Mouse (Mus musculus) splenic B cell, adult 2 months (primary cell): Measurements from ENCODE around the gene A830018L16Rik.
A peak's percentile ranks its signal among the peaks of the same experiment; 100 is the strongest.

ENCODE experiments used
- DNase-seq: peaks from one replicate; pipeline ENCODE4 v3.0.0-alpha.2; 2011; ENCODE audit warnings: low read depth, low spot score
- H3K27me3 ChIP-seq: 2 replicates; pipeline ENCODE4 v1.6.1; 2012; ENCODE audit warnings: mild to moderate bottlenecking, low read length, moderate library complexity, mixed read lengths; ENCODE audit not compliant: control insufficient read depth, poor library complexity, insufficient read depth, severe bottlenecking
- H3K36me3 ChIP-seq: 2 replicates; pipeline ENCODE4 v1.6.1; 2012; ENCODE audit warnings: mild to moderate bottlenecking, low read length, moderate library complexity, mixed read lengths; ENCODE audit not compliant: control insufficient read depth, poor library complexity, insufficient read depth, severe bottlenecking

Gene A830018L16Rik

DNA sequence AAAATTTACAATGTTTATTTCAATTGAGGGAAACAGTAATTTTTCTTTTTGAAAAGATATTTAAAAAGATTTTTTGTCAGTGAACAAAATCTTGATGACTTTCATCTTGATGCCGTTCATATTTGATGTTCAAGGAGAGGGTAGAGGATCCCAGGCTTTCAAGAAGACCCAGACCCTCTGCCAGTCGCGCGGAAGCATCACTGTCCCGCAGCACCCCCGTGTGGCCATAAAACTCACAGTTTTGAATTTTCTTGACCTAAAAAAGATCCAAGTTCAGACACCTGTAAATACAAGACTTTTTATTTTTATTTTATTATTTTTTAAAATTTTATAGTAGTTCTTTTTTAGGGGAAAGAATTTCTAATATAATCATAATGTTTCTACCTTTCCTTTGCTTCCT is 151.4 kb downstream of the A830018L16Rik start:
- no peaks in the 10 kb centered on the region for H3K36me3 ChIP-seq
- H3K27me3 ChIP-seq = no peaks in the 10 kb centered on the region
- DNase-seq = no peak

DNA sequence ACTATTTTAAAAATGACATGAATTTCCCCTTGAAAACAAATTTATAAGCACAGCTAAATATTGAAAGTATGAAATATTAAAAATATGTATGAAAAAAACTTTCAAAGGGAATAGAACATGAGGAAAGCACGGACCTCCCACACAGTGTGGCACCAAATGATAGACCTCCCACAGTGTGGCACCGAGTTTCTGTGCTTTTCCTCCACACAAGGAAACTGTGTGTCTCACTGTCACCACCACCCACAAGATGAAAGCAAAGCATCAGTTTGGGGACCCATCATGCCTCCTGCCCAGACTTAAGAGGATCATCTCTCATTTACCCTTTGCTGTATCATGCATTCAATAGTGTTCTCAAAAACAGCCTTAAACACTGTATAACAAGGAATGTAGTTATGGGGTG is 152.8 kb downstream of the A830018L16Rik start:
- DNase-seq = no peak
- H3K36me3 ChIP-seq = no peaks in the 10 kb centered on the region
- no peaks in the 10 kb centered on the region for H3K27me3 ChIP-seq

DNA sequence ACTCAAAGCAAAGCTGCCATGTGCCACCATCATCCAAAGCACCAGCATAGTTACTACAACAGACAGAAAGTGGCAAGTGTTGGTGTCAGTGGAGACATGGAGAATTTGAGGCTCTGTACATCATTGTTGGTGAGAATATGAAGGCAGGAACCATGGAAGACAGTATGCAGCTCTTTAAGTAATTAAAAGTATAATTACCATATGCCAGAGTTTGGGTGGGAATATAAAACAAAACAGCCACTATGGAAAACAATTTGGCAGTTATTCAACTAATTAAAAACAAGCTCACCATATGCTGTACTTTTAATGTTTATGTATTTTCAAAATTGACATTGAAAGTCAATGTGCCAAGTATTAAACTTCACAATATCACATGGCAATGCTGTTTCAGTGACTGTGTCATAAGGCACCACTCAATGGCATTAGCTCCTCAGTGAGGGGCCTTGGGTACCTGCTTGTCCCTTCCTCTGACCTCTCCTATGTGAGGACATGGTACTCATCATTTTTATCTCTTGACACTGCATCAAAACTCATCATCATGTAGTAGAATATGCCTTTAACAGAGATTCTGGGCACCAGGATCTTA is 153.5 kb downstream of the A830018L16Rik start:
- no peaks in the 10 kb centered on the region for H3K36me3 ChIP-seq
- no peak for DNase-seq

DNA sequence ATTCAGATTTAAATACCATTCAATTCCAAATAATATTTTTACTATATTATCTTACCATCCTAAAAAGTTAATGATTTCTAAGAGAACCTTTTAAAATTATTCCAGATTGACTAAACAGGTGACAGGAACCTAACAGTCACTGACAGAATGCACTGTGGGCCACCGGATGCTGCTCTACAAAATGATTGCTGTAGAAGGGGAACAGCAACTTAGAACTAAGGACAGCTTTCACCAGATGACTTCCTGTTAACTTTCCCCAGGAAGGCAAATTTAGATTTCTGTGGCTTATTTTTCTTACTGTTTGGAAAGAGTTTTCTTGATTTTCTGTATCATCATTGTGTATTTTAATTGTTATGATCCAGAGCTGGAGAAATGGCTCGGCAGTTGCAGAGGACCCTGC is 156.4 kb downstream of the A830018L16Rik start:
- no peak for DNase-seq
- H3K36me3 ChIP-seq = no peaks in the 10 kb centered on the region
- H3K27me3 ChIP-seq = no peaks in the 10 kb centered on the region

More for the DNA sequence above, 153.5 kb downstream of the A830018L16Rik start:
- H3K27me3 ChIP-seq = no peaks in the 10 kb centered on the region

DNA sequence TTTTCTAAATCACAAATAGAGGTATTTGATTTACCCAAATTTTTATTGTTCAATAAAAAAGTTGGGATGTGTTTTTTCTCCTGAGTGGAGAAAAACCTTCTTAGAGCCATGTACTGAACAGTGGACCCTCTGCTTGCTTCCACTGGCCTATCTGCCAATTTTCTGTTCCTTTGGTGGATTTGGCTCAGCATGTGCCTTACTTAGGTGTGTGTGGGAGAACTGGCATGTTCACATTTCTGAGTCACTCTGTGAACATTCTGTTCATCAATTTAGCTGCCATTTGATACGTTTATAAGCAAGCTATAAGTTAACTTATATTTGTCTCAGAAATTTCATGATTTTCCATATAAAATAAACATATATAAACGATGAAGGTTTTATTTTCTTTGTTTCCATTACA is 159.6 kb downstream of the A830018L16Rik start:
- Histone ChIP-seq H3K36me3 (no peaks in the 10 kb centered on the region), H3K27me3 (no peaks in the 10 kb centered on the region)
- no peak for DNase-seq

DNA sequence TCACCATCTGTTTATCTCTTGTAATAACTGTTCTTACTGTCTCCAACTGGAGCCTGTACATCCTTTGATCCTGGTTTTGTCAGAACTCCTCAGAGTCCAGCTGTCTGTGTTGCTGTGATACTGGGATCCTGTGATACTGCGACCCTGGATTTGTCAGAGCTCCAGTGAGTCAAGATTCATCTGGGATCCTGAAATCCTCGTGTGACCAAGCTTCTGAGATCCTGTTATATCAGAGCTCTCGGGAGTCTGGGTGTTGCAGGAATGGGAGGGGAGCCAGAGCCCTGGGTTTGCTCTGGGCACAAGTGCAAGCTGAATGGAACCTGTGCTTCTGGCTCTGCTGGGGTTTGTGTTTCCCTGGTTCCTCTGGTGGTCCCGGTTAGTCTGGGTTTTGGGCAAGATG is 166.1 kb downstream of the A830018L16Rik start:
- H3K27me3 ChIP-seq = no peaks in the 10 kb centered on the region
- no peak for DNase-seq
- H3K36me3 ChIP-seq = no peaks in the 10 kb centered on the region

DNA sequence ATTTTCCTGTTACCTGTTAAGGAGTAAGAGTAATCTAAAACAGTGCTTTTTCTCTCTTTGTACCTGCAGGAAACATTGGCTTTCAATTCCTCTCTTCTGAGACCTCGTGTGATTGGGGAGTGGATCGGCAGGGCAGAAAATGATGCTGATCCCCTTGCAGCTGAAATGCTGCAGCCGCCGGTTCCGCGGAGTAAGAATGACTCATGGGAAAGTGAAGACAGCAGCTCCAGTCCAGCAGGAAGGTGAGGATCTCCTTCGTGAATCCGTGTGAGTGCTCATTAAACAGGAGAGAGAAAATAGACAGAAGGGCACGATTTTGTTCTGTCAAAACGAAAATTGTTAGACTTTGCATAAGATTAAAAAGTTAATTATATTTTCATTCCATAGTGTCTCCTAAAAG is 174.4 kb downstream of the A830018L16Rik start:
- no peaks in the 10 kb centered on the region for H3K36me3 ChIP-seq
- no peaks in the 10 kb centered on the region for H3K27me3 ChIP-seq
- DNase-seq = no peak

DNA sequence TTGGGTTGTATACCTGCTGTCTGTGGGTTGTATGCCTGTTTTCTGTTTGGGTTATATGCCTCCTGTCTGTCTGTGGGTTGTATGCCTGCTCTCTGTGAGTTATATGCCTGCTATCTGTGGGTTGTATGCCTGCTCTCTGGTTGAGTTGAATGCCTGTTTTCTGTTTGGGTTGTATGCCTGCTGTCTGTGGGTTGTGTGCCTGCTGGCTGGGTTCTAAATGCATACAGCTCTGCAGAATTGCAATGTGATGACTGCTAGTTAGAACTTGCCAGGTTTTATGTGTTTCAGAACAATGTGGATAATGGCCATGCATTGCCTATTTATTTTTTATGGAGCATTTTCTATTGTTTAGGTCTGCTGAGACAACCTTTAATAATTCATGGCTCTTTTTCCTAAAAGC is 236.2 kb downstream of the A830018L16Rik start:
- H3K27me3 ChIP-seq = no peaks in the 10 kb centered on the region
- DNase-seq = no peak
- H3K36me3 ChIP-seq = no peaks in the 10 kb centered on the region

DNA sequence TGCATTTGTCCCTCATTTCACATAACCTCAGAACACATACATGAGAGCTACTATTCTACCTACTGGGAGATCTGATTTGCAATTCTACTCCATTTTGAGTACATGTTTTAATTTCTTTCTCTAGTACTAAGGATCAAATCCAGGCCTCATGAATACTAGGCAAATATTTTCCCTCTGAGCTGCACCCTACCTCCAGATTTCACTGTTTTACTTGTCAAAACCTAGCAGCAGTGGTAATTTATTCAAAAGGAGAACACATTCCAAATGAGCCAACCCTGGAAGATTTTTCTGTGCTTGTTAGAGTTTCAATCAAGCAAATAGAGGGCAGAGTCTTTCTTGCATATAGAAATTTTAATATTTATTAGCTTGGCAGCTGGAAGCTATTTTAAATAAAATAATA is 238.9 kb downstream of the A830018L16Rik start:
- Histone ChIP-seq H3K27me3 (no peaks in the 10 kb centered on the region), H3K36me3 (no peaks in the 10 kb centered on the region)
- DNase-seq = no peak

DNA sequence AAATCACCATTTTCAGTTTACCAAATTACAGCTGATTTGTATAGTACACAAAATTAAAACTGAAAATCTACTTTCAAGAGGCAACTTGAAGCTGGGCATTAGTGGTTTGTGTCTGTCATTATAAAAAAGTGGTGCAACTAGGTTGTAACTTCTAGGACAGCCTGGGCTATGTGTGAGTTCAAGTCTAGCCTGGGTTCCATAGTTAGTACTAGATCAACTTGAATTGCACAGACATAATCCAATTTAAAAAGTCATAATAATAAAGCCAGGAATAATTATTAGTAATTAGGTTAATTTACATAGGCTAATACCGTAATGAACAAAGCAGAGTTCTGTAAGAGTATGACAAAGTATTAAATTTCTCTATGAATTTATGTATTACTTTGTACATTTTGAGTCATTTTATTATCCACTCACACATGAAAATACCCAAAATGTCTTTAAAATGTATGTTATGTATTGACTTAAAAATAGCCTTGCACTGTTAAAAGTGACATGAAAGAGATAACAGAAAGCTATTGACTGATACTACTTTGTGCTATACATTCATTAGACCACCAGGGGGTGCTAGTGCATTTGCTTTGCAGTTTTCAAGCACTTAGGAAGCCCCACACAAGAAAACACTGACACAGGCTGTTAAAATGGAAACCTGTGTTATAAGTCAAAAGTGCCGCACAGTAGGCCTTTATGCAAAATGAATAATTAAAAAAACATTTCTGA is 243.6 kb downstream of the A830018L16Rik start:
- DNase-seq = peak; percentile 45
- H3K36me3 ChIP-seq = no peaks in the 10 kb centered on the region

DNA sequence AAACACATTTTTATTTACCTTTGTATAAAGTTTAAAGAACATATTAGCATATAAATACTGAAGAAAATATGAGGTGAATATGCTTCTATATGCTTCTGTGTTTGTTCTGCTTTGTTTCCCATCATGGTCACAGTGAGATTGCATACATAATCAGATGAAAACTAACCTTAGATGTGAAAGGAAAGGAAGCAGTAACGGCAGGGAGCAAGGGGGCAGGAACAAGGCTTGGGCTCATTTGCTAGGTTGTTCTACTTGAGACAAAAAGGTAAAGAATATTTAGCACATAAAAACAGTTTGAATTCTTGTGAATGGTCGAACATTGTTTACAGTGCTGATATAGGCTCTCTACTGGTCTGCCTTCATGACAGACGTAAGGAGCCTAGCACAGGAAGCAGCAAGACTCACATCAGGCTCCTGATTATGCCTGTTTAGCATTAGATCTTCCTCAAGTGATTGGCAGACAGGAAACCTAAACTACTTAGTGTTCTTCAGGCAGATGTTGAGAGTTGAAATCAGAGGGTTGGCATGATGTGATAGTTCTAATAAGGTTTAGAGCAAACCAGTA is 244.2 kb downstream of the A830018L16Rik start:
- Histone ChIP-seq H3K27me3 (no peaks in the 10 kb centered on the region), H3K36me3 (no peaks in the 10 kb centered on the region)
- DNase-seq = no peak

More for the DNA sequence above, 243.6 kb downstream of the A830018L16Rik start:
- H3K27me3 ChIP-seq = no peaks in the 10 kb centered on the region

DNA sequence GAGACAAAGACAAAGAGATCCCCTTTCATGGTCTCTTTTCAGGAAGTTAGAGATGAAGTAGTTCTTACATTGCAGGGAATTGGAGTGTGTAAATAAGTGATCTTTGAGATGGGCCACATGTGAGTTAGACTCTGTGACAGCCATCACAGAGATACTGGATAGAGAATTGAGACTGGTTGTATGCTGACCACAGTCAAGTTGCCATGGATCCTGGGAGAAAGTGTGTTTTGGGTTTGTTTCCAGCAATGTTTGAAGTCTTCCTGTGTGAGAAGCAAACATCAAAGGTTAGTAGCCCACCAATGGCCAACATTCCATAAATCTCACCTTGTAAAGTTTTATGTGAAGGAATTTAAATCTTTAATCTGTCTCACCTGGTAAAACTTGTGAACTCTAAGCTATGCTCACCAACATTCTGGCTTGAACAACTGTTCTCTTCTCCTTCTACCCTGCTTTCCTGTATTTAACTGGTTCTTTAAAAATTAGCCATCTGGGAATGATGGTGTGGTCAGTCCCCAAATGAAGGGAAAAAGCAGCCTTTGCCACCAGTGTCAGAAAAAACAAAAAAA is 330.9 kb downstream of the A830018L16Rik start:
- no peak for DNase-seq
- H3K27me3 ChIP-seq = no peaks in the 10 kb centered on the region
- H3K36me3 ChIP-seq = no peaks in the 10 kb centered on the region

DNA sequence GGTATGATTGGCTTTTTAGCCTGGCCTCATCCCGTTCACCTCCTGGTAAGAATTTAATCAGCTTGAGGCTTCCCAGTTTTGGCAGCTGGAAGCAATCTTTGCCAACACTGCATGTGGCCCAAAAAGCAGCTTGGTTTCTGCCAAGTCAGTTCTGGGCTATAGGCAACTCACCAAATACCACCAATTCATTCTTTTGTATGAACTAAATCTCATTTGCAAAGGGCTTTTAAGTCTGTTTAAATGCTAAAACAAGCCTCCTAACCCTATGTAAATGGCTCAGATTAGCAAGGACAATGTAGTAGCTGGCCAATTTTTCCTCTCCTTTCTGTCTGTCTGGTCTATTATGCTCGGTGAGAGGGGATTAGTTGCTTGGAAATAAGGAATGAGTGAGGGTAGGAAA is 334.5 kb downstream of the A830018L16Rik start:
- no peaks in the 10 kb centered on the region for H3K27me3 ChIP-seq
- no peaks in the 10 kb centered on the region for H3K36me3 ChIP-seq
- DNase-seq = no peak

DNA sequence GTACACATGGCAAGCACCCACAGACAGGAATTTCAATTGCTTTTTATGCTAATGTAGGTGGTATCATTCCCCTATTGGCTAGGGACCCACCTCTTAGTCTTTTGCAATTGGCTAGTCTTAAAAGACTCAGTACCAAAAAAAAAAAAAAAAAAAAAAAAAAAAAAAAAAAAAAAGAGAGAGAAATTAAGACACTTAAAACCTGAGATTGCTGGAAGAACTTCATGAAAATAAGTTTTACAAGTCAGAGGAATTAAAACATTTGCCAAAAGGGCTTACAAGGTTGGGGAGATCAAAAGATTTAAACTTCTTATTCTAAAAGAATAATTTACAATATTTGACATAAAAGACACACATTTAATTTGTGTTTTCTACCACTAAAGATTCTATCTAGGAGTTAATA is 336.2 kb downstream of the A830018L16Rik start:
- Histone ChIP-seq H3K36me3 (no peaks in the 10 kb centered on the region), H3K27me3 (no peaks in the 10 kb centered on the region)
- no peak for DNase-seq

DNA sequence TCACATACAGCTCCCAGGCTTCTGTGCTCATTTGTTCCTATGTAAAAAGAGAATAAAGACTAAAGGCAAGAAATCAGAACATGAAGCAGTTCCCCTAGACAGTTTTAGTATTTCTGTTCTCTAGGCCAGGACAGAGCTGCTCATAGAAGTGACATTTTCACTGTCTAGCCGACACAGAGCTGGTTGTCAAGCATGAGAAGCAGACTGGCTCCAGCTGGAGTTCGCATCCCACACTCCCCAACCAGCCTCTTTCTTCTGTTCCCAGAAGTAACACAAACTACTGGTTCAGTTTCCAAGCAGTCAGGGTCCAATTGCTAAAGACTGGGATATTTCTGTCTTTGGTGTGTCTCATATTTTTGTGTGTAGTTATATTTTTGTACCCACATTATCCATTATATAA is 336.7 kb downstream of the A830018L16Rik start:
- Histone ChIP-seq H3K36me3 (no peaks in the 10 kb centered on the region), H3K27me3 (no peaks in the 10 kb centered on the region)
- no peak for DNase-seq
